Mouse (Mus musculus) mouse embryonic stem cell (cell line): ENCODE measurements around the gene Slc22a5.

Experiments used
- in situ Hi-C, 2 experiments: fragments of 300-500 bp; cut with MboI; formaldehyde crosslinking; loops; 1 replicate in 1 of 2; 3 replicates in 1 of 2; pipeline ENCODE4 v1.14.3; 2019 to 2020; ENCODE audit warnings: low sequenced_read_pairs in 2 of 2, low pct_unique_long_range_greater_than_20kb in 1 of 2, mixed read lengths in 1 of 2; ENCODE audit not compliant: unreplicated experiment in 1 of 2

Gene Slc22a5

DNA sequence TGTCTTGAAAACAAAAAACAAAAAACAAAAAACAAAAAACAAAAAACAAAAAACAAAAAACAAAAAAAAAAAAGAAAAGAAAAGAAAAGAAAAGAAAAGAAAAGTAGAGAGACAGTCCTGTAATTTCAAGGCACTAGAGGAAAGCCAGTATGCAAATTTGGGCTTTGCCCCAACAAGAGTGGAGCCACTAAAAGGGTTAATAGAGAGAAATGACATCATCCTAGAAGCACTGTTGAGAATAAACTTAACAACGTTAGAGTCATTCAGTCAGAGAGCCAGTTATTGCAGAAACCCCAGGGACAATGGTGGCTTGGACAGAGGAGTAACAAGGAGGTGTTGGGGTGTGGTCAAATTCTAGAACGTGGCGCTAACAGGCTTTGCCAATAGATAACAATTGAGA lies 76.7 kb downstream of the Slc22a5 start:
- in situ Hi-C loops = no loop called here
